ENCODE assay signal across 8 mouse cellular contexts in genomic region chr11:12290911-12291653, GRCm38 (mm10).
DNase-seq lines count a peak whose midpoint lies in the region; ATAC-seq and TF ChIP-seq lines count a peak whose summit lies in the region.

No protein-coding gene starts in this region.

- peak overlapping the region; percentile 53; the same call in 1 of the 2 replicates for H3K9ac ChIP-seq in heart, adult 2 months (ENCODE audit: low read depth, low read length)
- H3K9ac ChIP-seq in midbrain, embryonic 15.5 days = no peak overlapping the region
- H3K9ac ChIP-seq in stomach, postnatal 0 days (ENCODE audit: low read length) = no peak overlapping the region

- 40% methylated on average over 7 of the region's 7 CpGs for WGBS in heart, adult 2 months
- WGBS in midbrain, embryonic 15.5 days = 42% methylated on average over 7 of the region's 7 CpGs
- 48% methylated on average over 7 of the region's 7 CpGs for WGBS in stomach, postnatal 0 days

- no peak for TF ChIP-seq EP300 in heart, adult 2 months (IDR thresholded peaks at IDR 0.05; ENCODE audit: insufficient read depth, low read depth, low read length)
- no peak for TF ChIP-seq EP300 in stomach, postnatal 0 days (optimal IDR thresholded peaks at IDR 0.05)

- H3K4me3 ChIP-seq in heart, adult 2 months = no peak overlapping the region
- no peak overlapping the region for H3K4me3 ChIP-seq in midbrain, embryonic 15.5 days
- H3K4me3 ChIP-seq in stomach, postnatal 0 days (ENCODE audit: low read depth, low read length) = no peak overlapping the region

- H3K79me2 ChIP-seq in heart, adult 2 months (replicated peaks; ENCODE audit: control insufficient read depth, insufficient read depth, low read length) = no peaks in the 10 kb centered on the region

- no peaks in the 10 kb centered on the region for H3K36me3 ChIP-seq in heart, adult 2 months (ENCODE audit: control insufficient read depth, insufficient read depth, low read length)
- H3K36me3 ChIP-seq in midbrain, embryonic 15.5 days (replicated peaks) = no peaks in the 10 kb centered on the region
- H3K36me3 ChIP-seq in stomach, postnatal 0 days (ENCODE audit: control insufficient read depth, insufficient read depth, low read length) = no peaks in the 10 kb centered on the region

- intact Hi-C loops in heart, adult 2 months (cut with DNase I) = loop anchor here (2.0 to 5.0 kb wide), 3 partner anchors 66 to 470 kb away; no protein-coding TSS in a partner anchor
- intact Hi-C loops in left cerebral cortex, postnatal 4 days (cut with DNase I) = loop anchor here (10.0 kb wide), 1 partner anchor 476 kb away; no protein-coding TSS in a partner anchor

- peak; percentile 60 for DNase-seq in 416B (ENCODE audit: low read depth)
- DNase-seq in adrenal gland, postnatal 10 days = peak; percentile 77
- peak; percentile 62 for DNase-seq in embryo, embryonic 11.5 days (ENCODE audit: low read depth, low spot score)
- DNase-seq in heart, adult 2 months = peak; percentile 45 to 58
- peak; percentile 67 for DNase-seq in kidney, adult 18-20 months
- peak; percentile 71 for DNase-seq in left cerebral cortex, postnatal 4 days
- DNase-seq in stomach, postnatal 0 days (ENCODE audit: low spot score) = peak; percentile 51

- peaks cover 4% of the 10 kb centered on the region for H3K4me1 ChIP-seq in heart, adult 2 months (ENCODE audit: control insufficient read depth, insufficient read depth, low read length)
- H3K4me1 ChIP-seq in midbrain, embryonic 15.5 days = 0 out of 2 replicates have a peak, but pooled peaks cover 2% of the 10 kb centered on the region
- no peaks in the 10 kb centered on the region for H3K4me1 ChIP-seq in stomach, postnatal 0 days (replicated peaks; ENCODE audit: control insufficient read depth, insufficient read depth)

- H3K27me3 ChIP-seq in heart, adult 2 months (ENCODE audit: control insufficient read depth, insufficient read depth, low read length) = no peaks in the 10 kb centered on the region
- H3K27me3 ChIP-seq in midbrain, embryonic 15.5 days (replicated peaks) = 0 out of 2 replicates have a peak, but pooled peaks cover 4% of the 10 kb centered on the region
- no peaks in the 10 kb centered on the region for H3K27me3 ChIP-seq in stomach, postnatal 0 days (ENCODE audit: control insufficient read depth, insufficient read depth, low read length)

- no peaks in the 10 kb centered on the region for H3K9me3 ChIP-seq in midbrain, embryonic 15.5 days
- H3K9me3 ChIP-seq in stomach, postnatal 0 days (ENCODE audit: control insufficient read depth, low read length) = no peaks in the 10 kb centered on the region

- no peak; the same call in 1 of the 2 replicates for TF ChIP-seq CTCF in heart, adult 2 months (IDR thresholded peaks at IDR 0.05)
- TF ChIP-seq CTCF in stomach, postnatal 0 days (IDR thresholded peaks at IDR 0.05; ENCODE audit: low read depth) = peak; percentile 88

- TF ChIP-seq POLR2A in heart, adult 2 months (IDR thresholded peaks at IDR 0.05; ENCODE audit: insufficient read depth, low read depth, low read length) = no peak

- peak; percentile 91 for ATAC-seq in midbrain, embryonic 15.5 days (replicated peaks)
- ATAC-seq in stomach, postnatal 0 days (ENCODE audit: low FRiP score, low TSS enrichment) = no peak

- H3K27ac ChIP-seq in heart, adult 2 months = no peak overlapping the region
- peak overlapping the region; percentile 67 for H3K27ac ChIP-seq in midbrain, embryonic 15.5 days
- no peak overlapping the region for H3K27ac ChIP-seq in stomach, postnatal 0 days (replicated peaks)

- no peak overlapping the region for H3K4me2 ChIP-seq in midbrain, embryonic 15.5 days
- no peak overlapping the region for H3K4me2 ChIP-seq in stomach, postnatal 0 days (replicated peaks; ENCODE audit: low read depth)
